Mouse (Mus musculus) liver, embryonic 12.5 days (tissue): Measurements from ENCODE around the gene Tyw1. TPM values are rescaled to one million over a fixed set of nuclear protein-coding genes. Genes with fewer than 3 reads are reported as not detected.

Experiments
- ATAC-seq: fragments of 200-750 bp; cut with Nextera tagmentation; 2 replicates; pipeline ENCODE4 v1.8.0; 2017; ENCODE audit warnings: moderate number of reproducible peaks, mild to moderate bottlenecking, moderate library complexity
- H3K27ac ChIP-seq: fragments of 300-500 bp; sonication (generic); 2 replicates; pipeline ENCODE4 v1.5.1; 2016; ENCODE audit warnings: mild to moderate bottlenecking
- H3K27me3 ChIP-seq: fragments of 300-500 bp; sonication (generic); replicated peaks from 2 replicates; pipeline ENCODE4 v1.6.1; 2016; ENCODE audit warnings: mild to moderate bottlenecking, moderate library complexity
- H3K36me3 ChIP-seq: fragments of 300-500 bp; sonication (generic); 2 replicates; pipeline ENCODE4 v1.6.1; 2016; ENCODE audit warnings: mild to moderate bottlenecking, moderate library complexity
- H3K4me1 ChIP-seq: fragments of 300-500 bp; sonication (generic); 2 replicates; pipeline ENCODE4 v1.6.1; 2016
- H3K4me2 ChIP-seq: fragments of 300-500 bp; sonication (generic); 2 replicates; pipeline ENCODE4 v1.6.1; 2016; ENCODE audit warnings: mild to moderate bottlenecking, moderate library complexity
- H3K4me3 ChIP-seq: fragments of 300-500 bp; sonication (generic); 2 replicates; pipeline ENCODE4 v1.5.1; 2016; ENCODE audit warnings: mild to moderate bottlenecking, moderate library complexity
- H3K9ac ChIP-seq: fragments of 300-500 bp; sonication (generic); 2 replicates; pipeline ENCODE4 v1.6.1; 2016; ENCODE audit warnings: mild to moderate bottlenecking, moderate library complexity
- H3K9me3 ChIP-seq: fragments of 300-500 bp; sonication (generic); replicated peaks from 2 replicates; pipeline ENCODE4 v1.6.1; 2016; ENCODE audit warnings: mild to moderate bottlenecking, moderate library complexity
- WGBS: fragments of 180-500 bp; shearing (Covaris S2); methylation state at CpG from one replicate; pipeline ENCODE4 v1.1.7; 2016; ENCODE audit not compliant: insufficient replicate concordance; 5-methylcytosine and 5-hydroxymethylcytosine counted together
- polyA plus RNA-seq: library from polyadenylated mRNA; unstranded; fragments of >200 nt; fragmentation: Nextera tagmentation; extraction: Ambion mirVana; gene quantifications from 2 replicates; pipeline ENCODE4 v1.2.1, GENCODE M21; 2016

The Tyw1 gene
- polyA plus RNA-seq, 1 experiment from 2014 or later = 21.6 TPM

DNA sequence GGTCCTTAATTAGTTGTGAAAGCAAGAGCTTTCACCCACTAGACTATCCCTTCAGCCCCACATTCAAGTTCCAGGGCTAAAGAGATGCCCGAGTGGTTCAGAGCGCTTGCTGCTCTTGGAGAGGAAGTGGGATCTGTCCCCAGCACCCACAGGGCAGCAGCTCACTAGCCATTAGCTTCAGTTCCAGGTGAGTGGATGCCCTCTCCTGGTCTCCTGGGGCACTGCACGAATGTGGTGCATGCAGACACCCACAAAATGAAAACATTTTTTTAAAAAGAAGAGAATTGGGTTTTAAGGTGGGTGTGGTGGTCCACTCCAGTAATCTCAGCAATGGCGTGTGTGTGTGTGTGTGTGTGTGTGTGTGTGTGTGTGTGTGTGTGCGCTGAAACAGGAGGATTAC lies 40.7 kb downstream of the Tyw1 start:
- WGBS = 72% methylated on average over 5 of the region's 5 CpGs
- H3K4me3 ChIP-seq = no peak overlapping the region
- peaks cover 97% of the 10 kb centered on the region for H3K36me3 ChIP-seq
- H3K9ac ChIP-seq = no peak overlapping the region
- H3K27me3 ChIP-seq = no peaks in the 10 kb centered on the region
- H3K27ac ChIP-seq = no peak overlapping the region
- ATAC-seq = no peak
- no peak overlapping the region for H3K4me2 ChIP-seq
- H3K4me1 ChIP-seq = no peaks in the 10 kb centered on the region
- H3K9me3 ChIP-seq = no peaks in the 10 kb centered on the region

DNA sequence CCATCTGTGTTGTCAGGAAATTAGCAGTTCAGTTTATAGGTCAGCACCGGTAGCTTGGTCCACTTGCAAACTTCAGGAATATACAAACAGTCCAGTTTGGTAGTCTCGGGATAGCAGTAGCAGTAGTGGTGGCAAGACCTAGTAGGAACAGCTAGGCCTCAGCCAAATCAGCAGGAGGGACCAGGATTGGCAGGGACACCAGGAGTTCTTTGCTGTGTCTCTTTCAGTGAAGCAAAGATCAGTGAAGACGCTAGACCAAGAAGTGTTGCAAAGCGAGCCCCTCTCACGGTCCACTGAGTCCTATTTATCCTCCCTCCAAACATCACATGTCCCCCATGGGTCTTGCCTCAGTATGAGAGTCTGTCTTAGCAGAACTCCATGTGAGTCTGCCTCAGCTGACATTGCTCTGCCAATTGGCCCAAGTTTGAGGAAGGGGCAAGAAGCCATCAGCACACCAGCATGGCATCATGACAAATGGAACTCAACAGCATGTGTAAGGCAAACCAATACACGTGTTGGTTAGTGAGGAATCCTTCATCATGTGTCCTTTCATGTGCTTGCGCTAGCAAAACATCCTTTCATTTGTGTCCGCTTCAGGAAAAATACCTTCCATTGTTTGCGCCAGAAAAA lies 43.5 kb downstream of the Tyw1 start:
- ATAC-seq = no peak
- Histone ChIP-seq H3K27me3 (no peaks in the 10 kb centered on the region), H3K36me3 (peaks cover 95% of the 10 kb centered on the region), H3K4me2 (no peak overlapping the region), H3K9me3 (no peaks in the 10 kb centered on the region), H3K9ac (no peak overlapping the region), H3K27ac (no peak overlapping the region), H3K4me1 (no peaks in the 10 kb centered on the region), H3K4me3 (no peak overlapping the region)
- WGBS = 84% methylated on average over 9 of the region's 9 CpGs

DNA sequence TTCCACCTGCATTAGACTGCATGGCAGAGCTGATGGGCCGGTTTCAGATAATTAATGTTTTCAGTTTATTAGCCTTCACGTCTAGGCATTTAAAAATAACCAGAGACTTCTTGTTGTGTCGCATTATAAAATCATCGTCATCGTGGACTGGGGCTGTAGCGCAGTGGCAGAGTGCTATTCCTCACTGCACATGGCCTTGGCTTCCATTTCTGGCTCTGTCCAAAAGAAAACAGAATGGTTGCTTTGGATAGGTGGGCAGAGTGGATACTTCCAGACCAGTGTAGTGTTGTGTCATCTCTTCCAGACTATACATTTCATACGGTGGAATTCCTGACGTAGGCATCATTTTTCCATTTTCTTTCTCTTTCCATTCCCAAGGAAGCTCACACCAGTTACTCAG lies 44.1 kb downstream of the Tyw1 start:
- Histone ChIP-seq H3K9me3 (no peaks in the 10 kb centered on the region), H3K4me3 (no peak overlapping the region), H3K4me1 (no peaks in the 10 kb centered on the region), H3K27me3 (no peaks in the 10 kb centered on the region), H3K4me2 (no peak overlapping the region), H3K27ac (no peak overlapping the region), H3K9ac (no peak overlapping the region), H3K36me3 (peaks cover 95% of the 10 kb centered on the region)
- ATAC-seq = no peak
- WGBS = 90% methylated on average over 8 of the region's 8 CpGs

DNA sequence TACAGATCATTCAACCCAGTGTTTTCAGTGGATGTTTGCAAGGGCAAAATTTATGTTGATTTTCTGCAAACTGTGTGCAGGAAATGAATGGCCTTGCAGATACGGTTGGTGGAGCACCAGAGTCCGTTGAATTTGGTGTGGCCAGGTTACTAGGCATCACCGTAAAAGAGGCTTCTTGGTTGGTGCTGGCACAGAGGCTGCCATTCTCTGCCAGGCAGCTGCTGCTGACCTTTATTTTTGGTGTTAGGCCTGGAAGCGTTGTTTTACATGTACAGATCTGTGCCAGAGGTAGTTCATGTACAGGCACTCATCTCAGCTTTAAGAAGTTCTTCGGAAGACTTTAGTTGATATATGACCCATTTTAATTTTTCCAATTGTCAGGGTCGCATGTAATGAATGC lies 48.2 kb downstream of the Tyw1 start:
- no peaks in the 10 kb centered on the region for H3K27me3 ChIP-seq
- no peaks in the 10 kb centered on the region for H3K9me3 ChIP-seq
- H3K36me3 ChIP-seq = peaks cover 84% of the 10 kb centered on the region
- no peak overlapping the region for H3K27ac ChIP-seq
- H3K9ac ChIP-seq = no peak overlapping the region
- 84% methylated on average over 6 of the region's 6 CpGs for WGBS
- no peak for ATAC-seq
- H3K4me1 ChIP-seq = no peaks in the 10 kb centered on the region
- no peak overlapping the region for H3K4me3 ChIP-seq
- no peak overlapping the region for H3K4me2 ChIP-seq

DNA sequence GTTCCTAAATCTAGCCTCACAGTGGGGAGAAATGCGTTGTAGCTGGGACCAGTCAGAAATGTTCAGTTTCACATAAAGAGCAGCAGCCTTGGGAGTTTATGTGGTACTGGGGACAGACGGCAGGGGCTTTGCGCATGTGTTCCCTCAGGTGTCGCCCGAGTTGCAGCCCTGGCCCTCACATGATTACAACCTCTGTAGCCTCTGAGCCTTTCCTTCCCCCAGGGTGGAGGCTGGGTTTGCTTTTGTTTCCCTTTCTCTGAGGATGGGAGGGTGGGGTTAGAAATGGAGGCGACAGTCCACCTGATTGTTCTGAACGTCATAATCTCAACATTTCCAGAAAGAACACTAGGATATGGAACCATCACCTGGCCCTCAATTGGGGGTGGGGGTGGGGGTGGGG lies 52.5 kb downstream of the Tyw1 start:
- ATAC-seq = no peak
- Histone ChIP-seq H3K36me3 (peaks cover 73% of the 10 kb centered on the region), H3K4me2 (no peak overlapping the region), H3K9me3 (no peaks in the 10 kb centered on the region), H3K4me1 (no peaks in the 10 kb centered on the region), H3K27ac (no peak overlapping the region), H3K4me3 (no peak overlapping the region), H3K27me3 (no peaks in the 10 kb centered on the region), H3K9ac (no peak overlapping the region)
- 83% methylated on average over 7 of the region's 7 CpGs for WGBS

DNA sequence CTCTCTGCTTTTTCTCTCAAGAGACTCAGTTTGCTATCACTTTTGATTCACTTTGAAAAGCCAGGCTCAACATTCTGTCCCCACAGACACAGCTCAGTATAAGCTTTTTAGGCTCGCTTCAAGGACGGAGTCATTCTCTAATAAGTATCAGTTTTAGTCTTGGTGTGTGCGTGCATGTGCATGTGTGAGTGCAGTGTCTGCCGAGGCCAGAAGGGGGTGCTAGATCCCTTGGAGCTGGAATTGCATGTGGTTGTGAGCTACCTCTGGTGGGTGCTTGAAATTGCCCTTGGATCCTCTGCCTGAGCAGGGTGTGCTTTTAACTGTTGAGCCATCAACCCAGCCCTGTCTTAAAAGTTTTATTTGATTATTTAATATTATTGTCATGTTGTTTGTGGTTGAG lies 54.7 kb downstream of the Tyw1 start:
- Histone ChIP-seq H3K4me3 (no peak overlapping the region), H3K9me3 (no peaks in the 10 kb centered on the region), H3K4me2 (no peak overlapping the region), H3K4me1 (no peaks in the 10 kb centered on the region), H3K9ac (no peak overlapping the region), H3K27ac (no peak overlapping the region), H3K36me3 (peaks cover 63% of the 10 kb centered on the region), H3K27me3 (no peaks in the 10 kb centered on the region)
- no peak for ATAC-seq
- 90% methylated on average over 4 of the region's 4 CpGs for WGBS

DNA sequence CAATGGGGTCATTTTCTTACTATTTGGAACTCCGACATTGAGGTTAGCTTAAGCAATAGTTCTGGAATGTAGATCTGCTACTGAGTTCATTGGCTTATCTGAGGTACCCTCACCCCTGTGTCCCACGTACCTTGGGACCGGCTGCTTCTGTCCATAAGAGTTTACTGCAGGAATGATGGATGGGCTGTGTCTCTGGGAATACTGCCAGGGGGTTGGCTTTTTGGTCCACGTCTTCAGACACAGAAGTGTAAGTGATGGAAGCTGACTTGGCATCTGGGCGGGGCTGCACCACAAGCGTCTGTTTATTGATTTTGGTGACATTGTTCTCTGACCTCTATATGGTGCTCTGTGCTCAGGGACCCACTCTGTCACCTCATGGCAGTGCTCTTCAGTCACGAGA lies 55.4 kb downstream of the Tyw1 start:
- ATAC-seq = no peak
- 77% methylated on average over 7 of the region's 7 CpGs for WGBS
- Histone ChIP-seq H3K27me3 (no peaks in the 10 kb centered on the region), H3K36me3 (peaks cover 62% of the 10 kb centered on the region), H3K9ac (no peak overlapping the region), H3K4me3 (no peak overlapping the region), H3K4me1 (no peaks in the 10 kb centered on the region), H3K27ac (no peak overlapping the region), H3K9me3 (no peaks in the 10 kb centered on the region), H3K4me2 (no peak overlapping the region)

DNA sequence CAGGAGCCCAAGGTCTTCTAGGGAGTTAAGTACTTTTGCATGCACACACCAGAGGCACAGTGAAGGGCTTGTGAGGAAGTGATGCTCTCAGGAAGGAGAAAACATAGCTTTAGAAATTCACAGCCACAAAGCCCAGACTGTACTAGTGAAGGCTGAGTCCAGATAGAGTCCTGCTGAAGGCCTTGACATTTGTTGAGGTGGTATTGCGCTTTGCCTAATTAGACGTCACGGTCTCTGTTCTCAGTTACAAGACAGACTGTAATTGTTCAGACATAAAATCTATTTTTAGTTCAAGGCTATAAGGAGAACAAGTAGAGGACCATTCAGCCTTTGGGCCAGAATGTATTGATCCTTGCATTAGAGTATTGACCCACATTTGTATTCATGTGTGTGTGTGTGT lies 58.1 kb downstream of the Tyw1 start:
- Histone ChIP-seq H3K4me2 (no peak overlapping the region), H3K9me3 (no peaks in the 10 kb centered on the region), H3K27ac (no peak overlapping the region), H3K4me1 (no peaks in the 10 kb centered on the region), H3K36me3 (peaks cover 65% of the 10 kb centered on the region), H3K27me3 (no peaks in the 10 kb centered on the region), H3K4me3 (no peak overlapping the region), H3K9ac (no peak overlapping the region)
- ATAC-seq = no peak
- WGBS = 82% methylated on average over 3 of the region's 3 CpGs

DNA sequence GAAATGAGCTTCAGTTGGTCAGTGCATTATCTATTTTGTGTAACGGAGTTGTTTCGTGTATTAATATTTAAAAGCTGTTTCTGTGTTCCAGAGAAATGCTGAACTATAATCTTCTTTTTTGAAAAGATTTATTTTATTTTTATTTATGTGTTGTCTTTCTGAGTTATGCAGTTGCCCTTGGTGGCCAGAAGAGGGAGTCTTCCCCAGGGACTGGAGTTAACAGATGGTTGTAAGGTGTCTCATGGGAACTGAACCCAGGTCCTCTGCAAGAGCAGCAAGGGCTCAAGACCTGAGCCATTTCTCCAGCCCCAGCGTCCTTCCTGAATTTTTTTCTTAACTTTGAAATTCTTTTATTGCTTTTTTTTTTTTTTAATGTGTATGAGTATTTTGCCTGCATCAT lies 59.5 kb downstream of the Tyw1 start:
- 82% methylated on average over 3 of the region's 3 CpGs for WGBS
- Histone ChIP-seq H3K9me3 (no peaks in the 10 kb centered on the region), H3K9ac (no peak overlapping the region), H3K4me3 (no peak overlapping the region), H3K27ac (no peak overlapping the region), H3K36me3 (peaks cover 62% of the 10 kb centered on the region), H3K4me2 (no peak overlapping the region), H3K4me1 (no peaks in the 10 kb centered on the region), H3K27me3 (no peaks in the 10 kb centered on the region)
- ATAC-seq = no peak

DNA sequence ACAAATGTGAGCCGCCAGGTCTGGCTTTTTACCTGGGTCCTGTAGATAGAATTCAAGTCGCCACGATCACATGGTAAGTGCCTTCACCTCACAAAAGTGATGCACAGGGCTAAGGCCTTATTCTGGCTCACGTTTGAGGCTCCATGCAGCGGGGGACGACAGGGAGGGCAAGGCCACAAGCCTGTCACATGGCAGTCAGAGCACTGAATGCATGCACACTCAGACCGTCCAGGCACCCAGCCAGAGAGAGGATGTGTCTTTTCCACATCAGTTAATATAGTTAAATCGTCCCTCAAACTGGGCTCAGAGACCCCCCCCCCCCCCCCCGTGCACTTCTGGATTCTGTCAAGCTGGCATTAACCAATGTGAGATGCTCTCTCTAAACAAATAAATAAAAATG lies 60.9 kb downstream of the Tyw1 start:
- WGBS = 80% methylated on average over 9 of the region's 9 CpGs
- no peak overlapping the region for H3K27ac ChIP-seq
- no peak overlapping the region for H3K9ac ChIP-seq
- H3K27me3 ChIP-seq = no peaks in the 10 kb centered on the region
- no peak for ATAC-seq
- peaks cover 50% of the 10 kb centered on the region for H3K36me3 ChIP-seq
- H3K4me1 ChIP-seq = no peaks in the 10 kb centered on the region
- no peak overlapping the region for H3K4me2 ChIP-seq
- no peaks in the 10 kb centered on the region for H3K9me3 ChIP-seq
- H3K4me3 ChIP-seq = no peak overlapping the region

DNA sequence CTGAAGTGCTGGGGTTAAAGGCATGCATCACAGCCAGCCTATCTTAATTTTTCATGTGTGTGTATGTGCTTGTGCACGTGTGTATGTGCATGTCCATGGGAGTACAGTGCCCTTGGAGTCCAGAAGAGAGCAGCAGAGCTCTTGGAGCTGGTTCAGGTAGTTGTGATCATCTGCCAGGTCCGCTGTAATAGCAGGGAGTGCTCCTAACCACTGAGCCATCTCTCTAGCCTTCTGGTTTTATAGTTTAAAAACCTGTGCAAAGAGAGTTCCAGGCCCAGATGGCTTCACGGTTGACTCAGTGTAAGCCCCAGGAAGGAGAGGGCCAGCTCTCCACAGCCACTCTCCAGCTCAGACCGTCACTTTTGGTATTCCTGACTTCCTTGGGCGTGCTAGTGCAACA lies 64.4 kb downstream of the Tyw1 start:
- H3K36me3 ChIP-seq = peaks cover 50% of the 10 kb centered on the region
- 80% methylated on average over 5 of the region's 5 CpGs for whole genome bisulfite sequencing

DNA sequence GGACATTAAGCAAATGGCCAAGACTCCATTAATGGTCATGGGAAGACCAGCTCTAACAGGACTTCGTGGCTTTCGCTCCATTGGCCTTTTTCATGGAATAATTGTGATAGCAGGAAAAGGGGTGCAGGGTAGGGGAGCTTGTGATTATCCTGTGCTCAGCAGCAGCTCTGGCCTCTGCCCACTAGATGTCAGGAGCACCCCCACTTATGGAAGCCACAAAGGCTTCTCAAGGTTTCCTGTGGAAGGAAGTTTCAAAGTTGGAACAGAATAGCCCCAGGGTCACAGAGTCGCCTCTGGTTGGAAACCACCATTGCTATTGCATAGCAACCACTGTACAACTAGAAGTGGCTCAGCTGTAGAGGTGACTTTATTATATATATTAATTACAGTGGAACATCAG lies 65.1 kb downstream of the Tyw1 start:
- 0 out of 2 replicates have a peak, but pooled peaks cover 5% of the 10 kb centered on the region for H3K9me3 ChIP-seq
- 0 out of 2 replicates have a peak, but pooled peaks have one; percentile 47 for ATAC-seq
- H3K27ac ChIP-seq = no peak overlapping the region
- no peaks in the 10 kb centered on the region for H3K4me1 ChIP-seq
- H3K4me2 ChIP-seq = no peak overlapping the region
- H3K27me3 ChIP-seq = no peaks in the 10 kb centered on the region
- 67% methylated on average over 3 of the region's 3 CpGs for WGBS
- no peak overlapping the region for H3K9ac ChIP-seq
- no peak overlapping the region for H3K4me3 ChIP-seq
- peaks cover 51% of the 10 kb centered on the region for H3K36me3 ChIP-seq

More for the DNA sequence above, 64.4 kb downstream of the Tyw1 start:
- Histone ChIP-seq H3K4me3 (no peak overlapping the region), H3K27ac (no peak overlapping the region), H3K4me1 (no peaks in the 10 kb centered on the region), H3K27me3 (no peaks in the 10 kb centered on the region), H3K9ac (no peak overlapping the region), H3K4me2 (no peak overlapping the region), H3K9me3 (0 out of 2 replicates have a peak, but pooled peaks cover 5% of the 10 kb centered on the region)
- no peak for ATAC-seq

DNA sequence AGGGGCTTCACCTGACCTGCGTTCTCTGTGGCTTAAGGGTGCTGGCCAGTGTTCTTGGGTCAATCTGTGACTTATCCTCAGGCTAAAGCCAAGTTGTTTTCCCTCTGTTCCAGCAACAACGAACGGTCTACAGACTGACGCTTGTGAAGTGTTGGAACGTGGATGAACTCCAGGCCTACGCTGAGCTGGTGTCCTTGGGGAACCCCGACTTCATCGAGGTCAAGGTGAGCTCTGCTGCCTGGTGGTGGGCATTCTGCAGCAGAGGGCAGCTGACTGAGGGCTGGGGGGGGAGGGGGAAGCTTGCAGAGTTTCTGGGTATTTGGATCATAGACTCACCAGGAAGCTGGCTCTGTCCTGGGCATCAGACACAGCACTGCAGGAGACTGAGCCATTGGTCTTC lies 70.1 kb downstream of the Tyw1 start:
- no peak for ATAC-seq
- no peak overlapping the region for H3K4me3 ChIP-seq
- H3K4me2 ChIP-seq = no peak overlapping the region
- H3K4me1 ChIP-seq = no peaks in the 10 kb centered on the region
- H3K27ac ChIP-seq = no peak overlapping the region
- H3K27me3 ChIP-seq = no peaks in the 10 kb centered on the region
- H3K9me3 ChIP-seq = 0 out of 2 replicates have a peak, but pooled peaks cover 5% of the 10 kb centered on the region
- peaks cover 62% of the 10 kb centered on the region for H3K36me3 ChIP-seq
- H3K9ac ChIP-seq = no peak overlapping the region
- WGBS = 85% methylated on average over 8 of the region's 8 CpGs
